Mouse (Mus musculus) skeletal muscle tissue, adult 2 months (tissue): Measurements from ENCODE around the gene Sh3rf1.

Experiments
- DNase-seq: peaks from one replicate; pipeline ENCODE4 v3.0.0-alpha.2; 2012; ENCODE audit warnings: low read depth, low spot score

The Sh3rf1 gene

GRCm38 (mm10) chr8:61286394-61286793 is 62.7 kb downstream of the Sh3rf1 start:
- no peak for DNase-seq

GRCm38 (mm10) chr8:61286795-61287385 is 63.2 kb downstream of the Sh3rf1 start:
- DNase-seq, result no peak

GRCm38 (mm10) chr8:61288006-61288566 is 64.4 kb downstream of the Sh3rf1 start:
- DNase-seq, result no peak

DNA sequence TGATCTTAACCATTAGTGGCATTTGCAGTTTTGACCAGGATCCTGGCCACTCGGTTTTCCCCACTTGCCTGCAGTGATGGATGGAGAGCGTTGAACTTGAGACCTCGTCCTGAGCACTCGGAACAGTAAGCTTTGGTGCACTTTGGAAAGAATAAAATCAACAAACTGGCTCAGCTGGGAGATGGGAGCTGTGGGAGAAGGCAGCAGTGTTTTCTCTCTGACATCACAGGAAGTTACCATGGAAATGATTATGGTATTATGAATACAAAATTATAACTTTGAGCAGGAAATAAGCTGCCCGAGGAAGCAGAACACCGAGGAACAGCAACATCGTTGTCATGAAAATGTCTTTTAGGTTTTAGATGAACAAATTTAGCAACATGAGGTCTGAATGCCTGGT is 65.0 kb downstream of the Sh3rf1 start:
- no peak for DNase-seq

DNA sequence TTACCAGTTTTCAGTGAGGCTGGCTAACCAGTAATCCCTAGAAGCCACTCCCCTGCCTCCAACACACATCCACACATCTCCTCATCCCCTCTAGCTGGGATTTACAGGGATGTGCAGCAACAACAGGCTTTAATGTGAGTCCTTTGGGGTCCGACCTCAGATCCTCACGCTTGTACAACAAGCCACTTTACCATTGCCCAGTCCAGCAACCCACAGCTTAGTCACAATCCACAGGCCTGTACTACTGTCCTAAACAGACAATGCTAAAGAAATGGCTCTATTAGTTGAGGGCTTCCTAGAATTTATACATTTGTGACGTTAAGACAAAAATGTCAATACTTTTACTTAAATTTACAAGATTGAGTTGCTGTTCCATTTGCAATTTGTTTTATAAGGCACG is 71.4 kb downstream of the Sh3rf1 start:
- no peak for DNase-seq

DNA sequence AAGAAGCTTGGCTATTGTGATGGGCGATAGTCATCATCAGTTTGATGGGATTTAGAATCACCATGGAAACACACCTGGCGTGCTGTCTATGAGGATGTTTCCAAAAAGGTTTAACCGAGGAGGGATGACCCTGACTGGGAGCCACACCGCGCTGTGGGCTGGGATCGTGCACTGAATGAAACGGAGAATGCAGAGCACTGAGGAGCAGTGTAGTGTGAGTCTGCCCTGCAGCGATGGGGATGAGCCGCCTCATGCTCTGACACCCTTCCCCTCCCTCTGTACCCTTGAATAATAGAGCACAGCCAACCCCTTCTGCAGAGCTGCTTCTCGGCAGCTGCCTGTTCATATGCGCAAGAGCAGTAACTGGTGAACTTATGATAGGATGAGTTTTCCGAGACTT is 71.8 kb downstream of the Sh3rf1 start:
- no peak for DNase-seq

GRCm38 (mm10) chr8:61298828-61299227 is 75.2 kb downstream of the Sh3rf1 start:
- no peak for DNase-seq

GRCm38 (mm10) chr8:61301298-61302028 is 77.8 kb downstream of the Sh3rf1 start:
- DNase-seq, result no peak

GRCm38 (mm10) chr8:61302029-61302368 is 78.3 kb downstream of the Sh3rf1 start:
- no peak for DNase-seq

- DNase-seq, result no peak
Observed at GRCm38 (mm10) chr8:61305451-61306070, 81.9 kb downstream of the Sh3rf1 start.

- no peak for DNase-seq
Observed at GRCm38 (mm10) chr8:61306501-61307112, 82.9 kb downstream of the Sh3rf1 start.

GRCm38 (mm10) chr8:61308896-61309295 is 85.2 kb downstream of the Sh3rf1 start:
- DNase-seq, result no peak

DNA sequence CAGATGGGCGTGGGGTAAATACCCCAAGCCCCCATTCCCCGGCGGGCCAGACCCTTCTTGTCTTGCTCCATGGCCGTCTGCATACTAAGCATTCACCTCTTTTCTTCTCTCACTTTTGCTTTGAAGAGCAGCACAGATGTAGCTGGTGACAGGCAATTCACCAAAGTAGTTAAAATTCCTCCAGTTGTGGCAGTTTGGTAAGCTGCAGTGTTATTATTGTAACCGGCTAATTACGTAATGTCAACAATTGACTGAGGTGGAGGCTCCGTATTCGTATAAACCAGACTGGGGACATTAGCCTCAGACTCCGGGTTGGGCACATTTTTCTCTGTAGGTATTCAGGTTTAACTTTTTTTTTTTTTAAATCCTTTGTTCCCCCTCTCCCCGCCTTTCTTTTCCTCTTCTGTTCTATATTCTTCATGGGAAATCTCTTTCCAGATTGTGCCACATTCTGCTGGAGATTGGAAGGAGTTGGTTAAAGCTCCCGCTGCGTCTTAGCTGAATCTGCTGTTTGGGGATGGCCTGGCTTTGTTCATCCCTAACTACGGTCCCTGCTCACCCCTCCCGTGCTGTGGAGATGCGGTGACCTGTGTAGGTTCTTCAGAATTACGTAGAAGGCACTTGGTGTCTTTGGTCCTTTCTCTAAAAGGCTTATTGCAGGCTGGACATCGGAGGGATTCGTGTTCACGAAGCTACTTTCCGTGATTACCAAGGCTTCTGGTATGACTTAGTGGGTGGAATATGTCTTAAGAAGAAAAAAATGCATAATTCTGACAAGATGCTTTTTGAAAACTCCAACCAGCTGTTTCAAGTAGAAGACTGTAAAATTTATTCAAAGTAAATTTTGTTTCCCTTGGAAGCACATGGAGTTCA is 86.1 kb downstream of the Sh3rf1 start:
- DNase-seq, result no peak

DNA sequence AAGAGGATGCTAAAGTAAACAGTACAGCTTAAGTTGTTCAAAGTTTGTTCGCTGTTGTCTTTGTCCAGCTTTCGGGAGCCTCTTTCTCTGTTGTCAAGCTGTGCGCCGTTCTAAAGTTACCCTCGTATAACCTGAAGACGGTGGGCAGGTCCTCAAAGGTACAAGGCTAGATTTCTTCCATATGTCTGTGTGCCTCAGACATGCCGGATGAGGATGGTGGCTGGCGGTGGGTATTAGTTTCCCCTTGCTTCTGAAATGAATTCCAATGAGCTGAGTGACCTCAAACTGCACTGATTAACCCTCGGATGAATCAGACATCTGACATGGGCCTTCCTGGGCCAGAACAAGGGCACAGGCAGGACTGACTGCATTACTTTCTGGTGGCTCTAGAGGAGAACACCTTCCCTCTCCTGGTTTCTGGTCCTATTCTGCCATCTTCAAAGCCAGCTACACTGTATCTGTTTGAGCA is 86.8 kb downstream of the Sh3rf1 start:
- DNase-seq, result no peak

DNA sequence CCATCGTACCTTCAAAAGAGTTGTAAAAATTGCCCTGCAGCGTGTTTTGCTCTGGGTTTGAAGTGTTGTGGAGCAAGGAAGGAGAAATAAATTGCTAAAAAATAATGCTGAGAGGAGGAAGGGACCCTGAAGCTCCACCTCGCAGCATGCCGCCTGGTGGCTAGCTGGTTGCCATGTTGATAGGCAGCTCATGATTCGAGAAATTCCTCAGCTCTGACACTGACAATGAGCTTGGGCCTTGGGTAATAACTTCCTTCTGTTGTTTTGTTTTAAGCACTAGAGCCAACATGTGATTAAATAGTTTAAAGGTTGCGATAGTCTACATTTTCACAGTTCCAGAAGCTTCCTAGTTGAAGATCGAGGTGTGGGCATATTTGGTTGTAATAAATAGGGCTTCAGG is 89.3 kb downstream of the Sh3rf1 start:
- DNase-seq, result no peak

DNA sequence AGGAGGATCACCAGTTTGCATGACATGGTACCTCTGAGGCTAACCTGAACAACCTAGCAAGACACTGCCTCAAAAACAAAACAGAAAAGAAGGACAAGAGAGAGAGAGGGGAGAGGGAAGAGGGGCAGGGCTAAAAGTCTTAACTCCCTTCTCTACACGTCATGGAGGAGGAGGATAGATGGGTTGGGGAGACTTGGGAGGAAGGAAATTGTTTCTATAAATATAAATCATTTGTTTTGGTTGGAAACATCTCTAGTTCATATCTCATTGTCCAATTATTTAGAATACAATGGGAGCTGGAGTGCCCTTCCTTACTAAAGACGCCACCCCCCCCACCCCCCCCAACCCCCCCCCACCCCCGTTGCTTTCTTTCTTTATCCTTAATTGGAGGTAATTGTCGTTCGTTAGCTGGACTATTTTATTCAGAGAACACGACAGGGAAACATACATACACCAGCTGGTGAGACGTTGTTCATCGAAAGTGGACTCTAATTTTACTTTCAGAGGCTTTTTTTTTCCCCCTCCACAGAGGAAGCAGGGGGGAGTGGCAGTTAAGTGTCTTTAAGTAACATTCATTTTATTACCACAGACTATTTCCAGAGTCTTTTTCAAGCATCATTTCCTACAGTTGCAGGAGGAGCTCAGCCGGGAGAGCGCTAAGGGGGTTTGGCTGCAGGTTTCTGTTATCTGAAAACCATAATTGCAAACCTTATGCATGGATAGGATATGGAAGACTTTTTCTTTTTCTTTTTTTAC is 92.5 kb downstream of the Sh3rf1 start:
- DNase-seq, result no peak

DNA sequence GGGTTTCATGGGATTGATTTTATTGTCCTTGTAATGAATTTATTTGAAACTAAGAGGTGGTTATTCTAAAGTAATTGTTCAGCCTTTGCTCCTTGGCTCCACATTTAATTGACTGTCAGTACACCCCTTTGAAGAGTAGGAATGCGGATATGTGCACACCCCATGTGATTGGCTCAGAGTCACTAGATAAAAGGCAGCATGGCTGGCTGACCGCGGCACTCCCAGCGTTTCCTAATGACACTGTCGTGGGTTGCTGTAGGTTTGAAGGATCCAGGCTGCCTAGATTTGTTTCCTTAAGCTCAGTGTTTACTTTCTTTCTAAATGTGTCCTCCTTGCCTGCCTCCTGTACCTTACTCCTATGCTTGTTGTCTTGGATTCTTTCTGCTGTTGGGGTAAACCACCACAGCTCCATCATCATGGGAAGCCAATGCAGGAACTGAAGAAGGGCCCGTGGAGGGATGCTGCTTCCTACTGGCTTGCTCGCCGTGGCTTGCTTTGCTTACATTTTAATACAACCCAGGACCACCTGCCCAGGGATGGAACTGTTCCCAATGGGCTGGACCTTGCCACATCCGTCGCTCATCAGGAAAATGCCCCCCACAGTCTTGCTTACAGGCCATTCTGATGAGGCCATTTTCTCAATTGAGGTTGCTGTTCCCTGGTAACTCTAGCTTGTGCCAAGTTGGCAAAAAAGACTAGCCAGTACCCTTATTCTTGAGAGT is 93.3 kb downstream of the Sh3rf1 start:
- no peak for DNase-seq

DNA sequence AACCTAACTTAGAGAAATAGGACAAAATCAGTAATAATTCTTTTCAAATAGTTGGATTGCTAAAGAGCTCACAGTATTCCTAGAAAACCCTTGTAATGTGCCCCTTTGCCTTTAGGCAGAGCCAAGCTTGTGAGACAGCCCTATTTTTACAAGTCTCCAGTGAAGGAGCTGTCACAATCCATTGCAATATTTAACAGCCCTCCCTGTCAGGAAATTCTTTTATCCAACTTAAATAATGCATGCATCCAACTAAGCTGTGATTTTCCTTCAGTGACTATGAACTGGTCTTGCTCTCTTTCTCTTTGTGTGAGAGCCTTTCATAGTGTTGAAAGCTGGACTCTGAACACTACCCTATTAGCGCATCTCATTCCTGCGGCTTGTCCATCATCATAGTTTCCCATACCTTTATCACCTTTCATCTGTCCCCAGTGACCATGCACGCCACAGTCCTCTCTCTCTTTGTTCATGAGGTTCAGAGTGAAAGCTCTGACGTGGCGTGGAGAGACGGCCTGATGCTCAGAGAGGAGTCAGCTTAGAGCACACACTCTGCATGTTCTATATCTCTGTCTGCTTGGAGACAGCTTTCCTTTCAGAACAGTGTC is 94.0 kb downstream of the Sh3rf1 start:
- DNase-seq, result no peak

DNA sequence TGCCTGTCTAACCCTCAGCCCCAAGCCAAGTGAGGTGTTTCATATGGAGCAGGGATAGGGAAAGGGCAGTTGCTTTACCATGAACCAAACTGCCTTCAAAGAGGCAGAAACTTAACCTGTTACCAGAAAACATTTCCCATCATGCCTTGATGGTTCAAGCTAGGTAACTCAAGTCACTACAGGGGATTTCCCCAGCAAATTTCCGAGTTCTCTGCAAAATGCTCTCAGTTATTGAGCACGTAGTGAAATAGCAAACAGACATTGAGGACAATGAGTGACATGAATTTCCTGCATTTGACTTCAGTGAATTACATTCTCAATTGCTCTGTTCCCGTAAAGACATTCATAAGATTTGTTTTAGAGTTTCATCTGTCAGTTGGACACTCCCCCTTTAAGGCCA is 97.5 kb downstream of the Sh3rf1 start:
- DNase-seq, result no peak

DNA sequence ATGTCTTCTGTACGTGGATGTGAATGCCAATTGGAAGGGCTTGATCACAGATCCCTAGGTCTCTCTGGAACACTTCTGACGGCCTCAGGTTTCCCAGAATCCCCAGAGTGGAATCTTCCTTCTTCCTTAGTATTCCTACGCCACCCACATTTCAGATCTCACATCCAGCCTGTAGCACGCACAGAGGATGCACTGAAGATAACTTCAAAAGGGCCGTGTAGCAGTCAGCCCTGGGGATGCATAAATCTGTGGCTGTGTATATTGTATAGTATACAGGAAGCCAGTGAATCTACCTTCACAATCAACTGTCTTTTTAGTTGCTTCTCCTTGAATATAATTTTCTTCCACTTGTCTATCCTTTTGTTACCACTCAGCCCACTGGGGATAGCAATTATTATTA is 98.1 kb downstream of the Sh3rf1 start:
- no peak for DNase-seq
